Mouse (Mus musculus) liver, embryonic 11.5 days (tissue): ENCODE measurements around the gene Kng1. TPM values are rescaled to one million over a fixed set of nuclear protein-coding genes. Genes with fewer than 3 reads are reported as not detected.
"Not testable (repeated sequence)": the region's sequence is repeated elsewhere in the genome, so short reads cannot be mapped to it uniquely, and the experiment has no call there.

Source experiments
- ATAC-seq: fragments of 200-750 bp; cut with Nextera tagmentation; replicated peaks from 2 replicates; pipeline ENCODE4 v1.8.0; 2017; ENCODE audit warnings: moderate number of reproducible peaks, mild to moderate bottlenecking, moderate TSS enrichment, moderate library complexity; ENCODE audit not compliant: low FRiP score
- DNase-seq: peaks from one replicate; pipeline ENCODE4 v3.0.0-alpha.2; 2017; ENCODE audit warnings: low spot score
- H3K27ac ChIP-seq: fragments of 300-500 bp; sonication (generic); 2 replicates; pipeline ENCODE4 v1.5.1; 2014; ENCODE audit warnings: mild to moderate bottlenecking, low read depth, low read length, control low read depth
- H3K27me3 ChIP-seq: fragments of 300-500 bp; sonication (generic); replicated peaks from 2 replicates; pipeline ENCODE4 v1.6.1; 2014; ENCODE audit warnings: low read length, mixed read lengths; ENCODE audit not compliant: control insufficient read depth, insufficient read depth
- H3K36me3 ChIP-seq: fragments of 300-500 bp; sonication (generic); 2 replicates; pipeline ENCODE4 v1.6.1; 2014; ENCODE audit warnings: mild to moderate bottlenecking, low read length, moderate library complexity, mixed read lengths; ENCODE audit not compliant: control insufficient read depth, insufficient read depth
- H3K4me1 ChIP-seq: fragments of 300-500 bp; sonication (generic); replicated peaks from 2 replicates; pipeline ENCODE4 v1.6.1; 2014; ENCODE audit warnings: low read length, mixed read lengths; ENCODE audit not compliant: control insufficient read depth, insufficient read depth
- H3K4me2 ChIP-seq: fragments of 300-500 bp; sonication (generic); 2 replicates; pipeline ENCODE4 v1.6.1; 2014; ENCODE audit warnings: mild to moderate bottlenecking, control low read depth, moderate library complexity
- H3K4me3 ChIP-seq: fragments of 300-500 bp; sonication (generic); 2 replicates; pipeline ENCODE4 v1.5.1; 2014; ENCODE audit warnings: low read depth, low read length, control low read depth
- H3K9ac ChIP-seq: fragments of 300-500 bp; sonication (generic); 2 replicates; pipeline ENCODE4 v1.6.1; 2014; ENCODE audit warnings: low read depth, low read length, control low read depth
- H3K9me3 ChIP-seq: fragments of 300-500 bp; sonication (generic); 2 replicates; pipeline ENCODE4 v1.6.1; 2016; ENCODE audit warnings: low read length, inconsistent platforms, mixed read lengths; ENCODE audit not compliant: control insufficient read depth
- WGBS: fragments of 180-500 bp; shearing (Covaris S2); extraction: QIAGEN DNeasy Blood & Tissue Kit; methylation state at CpG from one replicate; pipeline ENCODE4 v1.1.7; 2014; 5-methylcytosine and 5-hydroxymethylcytosine counted together
- polyA plus RNA-seq: library from polyadenylated mRNA; unstranded; fragments of >200 nt; fragmentation: Nextera tagmentation; extraction: Ambion mirVana; gene quantifications from 2 replicates; pipeline ENCODE4 v1.2.1, GENCODE M21; 2014

Kng1 gene
- polyA plus RNA-seq, 1 experiment from 2014 or later, result 87.0 TPM

DNA sequence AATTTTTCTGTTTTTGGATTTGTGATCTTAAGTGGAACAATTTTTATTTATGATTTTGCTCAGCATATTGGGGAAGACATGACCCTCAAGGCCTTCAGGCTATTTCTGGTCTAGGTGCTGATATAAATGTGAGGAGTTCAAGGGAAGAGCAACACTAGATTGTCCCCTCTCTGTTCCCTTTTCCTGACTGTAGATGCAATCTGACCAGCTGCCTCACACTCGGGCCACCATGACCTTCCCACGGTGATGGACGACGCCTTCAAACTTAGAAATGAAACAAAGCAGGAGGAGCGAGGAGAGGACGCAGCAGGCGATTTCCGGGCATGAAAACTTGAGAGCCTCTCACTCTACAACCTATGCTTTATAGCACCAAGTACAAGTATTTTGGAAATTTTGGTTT lies 29.5 kb downstream of the Kng1 start:
- not testable (repeated sequence) for H3K9me3 ChIP-seq, H3K4me1 ChIP-seq, ATAC-seq, H3K4me3 ChIP-seq, H3K36me3 ChIP-seq, H3K4me2 ChIP-seq, DNase-seq, H3K27ac ChIP-seq, H3K9ac ChIP-seq, H3K27me3 ChIP-seq
- WGBS, result 64% methylated on average over 8 of the region's 8 CpGs

DNA sequence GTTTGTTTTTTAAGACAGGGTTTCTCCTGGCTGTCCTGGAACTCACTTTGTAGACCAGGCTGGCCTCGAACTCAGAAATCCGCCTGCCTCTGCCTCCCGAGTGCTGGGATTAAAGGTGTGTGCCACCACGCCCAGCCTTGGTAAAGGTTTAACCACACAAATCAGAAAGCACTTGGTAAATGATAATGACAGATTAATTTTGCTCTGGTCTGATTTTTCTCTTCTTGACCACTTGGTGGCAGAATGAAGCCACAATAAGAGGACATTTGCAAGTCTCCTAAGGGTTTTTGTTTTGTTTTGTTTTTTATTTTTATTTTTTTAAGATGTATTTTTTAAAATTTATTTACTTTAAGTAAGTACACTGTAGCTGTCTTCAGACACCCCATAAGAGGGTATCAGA lies 30.0 kb downstream of the Kng1 start:
- not testable (repeated sequence) for H3K27ac ChIP-seq, DNase-seq, H3K27me3 ChIP-seq, ATAC-seq, H3K4me3 ChIP-seq, H3K4me2 ChIP-seq, H3K4me1 ChIP-seq, H3K9me3 ChIP-seq, H3K36me3 ChIP-seq, H3K9ac ChIP-seq
- 35% methylated on average over 4 of the region's 4 CpGs for WGBS

DNA sequence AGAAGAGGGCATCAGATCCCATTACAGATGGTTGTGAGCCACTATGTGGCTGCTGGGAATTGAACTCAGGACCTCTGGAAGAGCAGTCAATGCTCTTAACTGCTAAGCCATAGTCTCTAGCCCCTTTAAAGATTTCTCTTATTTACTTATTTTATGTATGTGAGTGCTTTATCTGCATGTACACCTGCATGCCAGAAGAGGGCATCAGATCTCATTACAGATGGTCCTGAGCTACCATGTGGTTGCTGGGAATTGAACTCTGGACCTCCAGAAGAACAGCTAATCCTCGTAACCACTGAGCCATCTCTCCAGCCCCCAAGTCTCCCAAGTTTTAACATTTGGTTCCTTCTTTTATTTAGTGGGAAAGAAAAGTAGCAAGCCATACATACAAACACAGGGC lies 30.8 kb downstream of the Kng1 start:
- not testable (repeated sequence) for H3K4me3 ChIP-seq, H3K4me1 ChIP-seq, H3K4me2 ChIP-seq, H3K27ac ChIP-seq, H3K27me3 ChIP-seq, DNase-seq, H3K9ac ChIP-seq, H3K36me3 ChIP-seq, H3K9me3 ChIP-seq, ATAC-seq
- 76% methylated on average over 1 of the region's 1 CpGs for WGBS

DNA sequence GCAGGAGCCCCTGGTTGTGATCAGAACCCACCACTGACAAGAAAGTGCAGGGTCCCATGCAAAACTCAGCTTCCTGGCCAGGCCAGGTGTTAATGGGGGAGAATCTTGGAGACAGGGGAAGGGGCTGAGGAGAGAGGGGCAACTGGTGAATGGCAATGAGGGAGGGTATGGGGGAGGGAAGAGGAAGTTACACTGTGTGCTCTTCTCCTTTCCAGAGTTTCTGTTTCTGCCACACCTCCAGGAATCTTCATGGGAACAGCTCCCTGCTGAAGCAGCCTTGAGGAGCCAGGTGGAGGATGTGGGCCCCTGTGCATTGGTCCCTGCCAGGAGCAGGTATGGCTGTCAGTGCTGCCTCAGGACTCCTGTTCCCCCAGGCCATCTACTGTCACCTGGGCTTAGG lies 33.7 kb downstream of the Kng1 start:
- H3K27ac ChIP-seq, H3K4me1 ChIP-seq, H3K4me3 ChIP-seq, ATAC-seq, H3K4me2 ChIP-seq, H3K9ac ChIP-seq, H3K36me3 ChIP-seq, H3K9me3 ChIP-seq, H3K27me3 ChIP-seq, DNase-seq: not testable (repeated sequence)

DNA sequence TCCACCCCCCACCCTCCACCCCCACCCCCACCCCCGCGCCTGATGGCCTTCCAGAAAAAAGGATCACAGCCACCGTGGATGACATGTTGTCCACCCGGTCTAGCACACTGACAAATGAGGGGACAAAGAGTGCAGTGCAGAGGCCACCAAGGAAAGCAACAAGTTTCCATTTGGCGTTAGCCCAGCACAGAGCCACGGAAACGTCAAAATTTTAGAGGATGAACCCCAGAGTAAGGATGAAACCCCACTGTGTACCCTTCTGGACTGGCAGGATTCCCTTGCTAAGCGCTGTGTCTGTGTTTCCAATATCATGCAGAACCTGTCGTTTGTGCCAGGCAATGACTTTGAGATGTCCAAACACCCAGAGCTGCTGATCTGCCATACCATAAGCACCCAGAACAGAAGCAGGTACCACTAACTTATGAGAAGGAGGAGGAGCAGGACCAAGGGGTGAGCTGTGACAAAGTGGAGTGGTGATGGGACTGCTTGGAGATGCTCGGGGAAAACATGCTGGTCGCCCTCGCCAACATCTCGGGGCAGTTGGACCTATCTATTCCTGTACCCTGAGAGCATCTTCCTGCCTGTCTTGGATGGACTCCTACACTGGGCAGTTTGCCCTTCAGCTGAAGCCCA lies 35.8 kb downstream of the Kng1 start:
- no peak overlapping the region for H3K27ac ChIP-seq
- H3K9me3 ChIP-seq, result no peaks in the 10 kb centered on the region
- DNase-seq (no peak), ATAC-seq (no peak)
- no peak overlapping the region for H3K4me3 ChIP-seq
- no peaks in the 10 kb centered on the region for H3K4me1 ChIP-seq
- no peak overlapping the region for H3K4me2 ChIP-seq
- no peaks in the 10 kb centered on the region for H3K36me3 ChIP-seq
- H3K27me3 ChIP-seq, result no peaks in the 10 kb centered on the region
- no peak overlapping the region for H3K9ac ChIP-seq
- WGBS, result 80% methylated on average over 13 of the region's 13 CpGs

DNA sequence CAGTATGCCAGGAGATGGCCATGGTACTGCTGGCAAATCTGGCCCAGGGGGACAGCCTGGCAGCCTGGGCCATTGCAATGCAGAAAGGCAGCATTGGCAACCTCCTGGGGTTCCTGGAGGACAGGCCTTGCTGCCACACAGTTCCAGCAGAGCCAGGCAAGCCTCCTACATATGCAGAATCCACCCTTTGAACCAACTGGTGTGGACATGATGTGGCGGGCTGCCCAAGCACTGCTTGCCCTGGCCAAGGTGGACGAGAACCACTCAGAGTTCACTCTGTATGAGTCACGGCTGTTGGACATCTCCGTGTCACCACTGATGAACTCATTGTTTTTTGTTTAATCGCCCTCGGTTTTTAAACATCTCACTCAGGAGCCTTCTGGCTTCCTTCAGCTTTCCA lies 36.5 kb downstream of the Kng1 start:
- no peak overlapping the region for H3K4me2 ChIP-seq
- H3K9ac ChIP-seq, result no peak overlapping the region
- no peak overlapping the region for H3K4me3 ChIP-seq
- ATAC-seq, result no peak
- no peaks in the 10 kb centered on the region for H3K36me3 ChIP-seq
- 82% methylated on average over 6 of the region's 6 CpGs for WGBS
- no peaks in the 10 kb centered on the region for H3K9me3 ChIP-seq
- no peaks in the 10 kb centered on the region for H3K27me3 ChIP-seq
- no peaks in the 10 kb centered on the region for H3K4me1 ChIP-seq
- no peak for DNase-seq
- no peak overlapping the region for H3K27ac ChIP-seq

DNA sequence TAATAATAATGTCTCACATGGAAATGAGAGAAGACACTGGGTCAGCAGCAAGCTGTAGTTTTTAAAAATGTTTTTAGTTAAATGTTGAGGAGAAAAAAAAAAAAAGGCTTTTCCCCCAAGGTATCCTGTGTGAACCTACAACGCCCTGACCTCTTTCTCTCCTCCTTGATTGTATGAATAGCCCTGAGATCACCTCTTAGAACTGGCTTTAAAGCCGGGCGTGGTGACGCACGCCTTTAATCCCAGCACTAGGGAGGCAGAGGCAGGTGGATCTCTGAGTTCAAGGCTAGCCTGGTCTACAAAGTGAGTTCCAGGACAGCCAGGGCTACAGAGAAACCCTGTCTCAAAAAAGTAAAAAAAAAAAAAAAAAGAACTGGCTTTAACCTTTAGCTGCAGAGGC lies 37.9 kb downstream of the Kng1 start:
- not testable (repeated sequence) for H3K4me1 ChIP-seq, H3K27me3 ChIP-seq, H3K9ac ChIP-seq, DNase-seq, H3K4me3 ChIP-seq, ATAC-seq, H3K36me3 ChIP-seq, H3K27ac ChIP-seq, H3K9me3 ChIP-seq, H3K4me2 ChIP-seq
- WGBS, result 91% methylated on average over 5 of the region's 5 CpGs

DNA sequence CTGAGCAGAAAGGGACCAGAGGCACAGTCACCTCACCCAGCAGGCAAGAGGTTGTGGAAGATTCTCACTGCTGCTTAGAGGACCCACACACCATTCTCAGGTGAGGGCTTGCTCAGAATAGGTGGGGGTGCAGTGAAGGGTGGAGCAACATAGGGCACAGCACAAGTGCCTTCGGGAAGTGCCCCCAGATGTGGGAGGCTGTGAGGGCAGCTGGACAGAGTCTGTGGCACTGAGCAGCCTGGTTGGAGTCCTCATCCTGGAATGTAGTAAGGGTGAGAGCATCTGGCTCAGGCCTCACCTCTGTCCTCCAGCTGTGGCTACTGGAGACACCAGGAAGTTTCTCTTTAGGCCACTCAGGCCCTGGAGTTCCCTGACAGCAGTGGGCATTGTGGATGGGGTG lies 39.2 kb downstream of the Kng1 start:
- not testable (repeated sequence) for DNase-seq, ATAC-seq, H3K27me3 ChIP-seq, H3K4me2 ChIP-seq, H3K27ac ChIP-seq, H3K4me1 ChIP-seq, H3K9ac ChIP-seq, H3K9me3 ChIP-seq, H3K36me3 ChIP-seq, H3K4me3 ChIP-seq
- 63% methylated on average over 1 of the region's 1 CpGs for WGBS

DNA sequence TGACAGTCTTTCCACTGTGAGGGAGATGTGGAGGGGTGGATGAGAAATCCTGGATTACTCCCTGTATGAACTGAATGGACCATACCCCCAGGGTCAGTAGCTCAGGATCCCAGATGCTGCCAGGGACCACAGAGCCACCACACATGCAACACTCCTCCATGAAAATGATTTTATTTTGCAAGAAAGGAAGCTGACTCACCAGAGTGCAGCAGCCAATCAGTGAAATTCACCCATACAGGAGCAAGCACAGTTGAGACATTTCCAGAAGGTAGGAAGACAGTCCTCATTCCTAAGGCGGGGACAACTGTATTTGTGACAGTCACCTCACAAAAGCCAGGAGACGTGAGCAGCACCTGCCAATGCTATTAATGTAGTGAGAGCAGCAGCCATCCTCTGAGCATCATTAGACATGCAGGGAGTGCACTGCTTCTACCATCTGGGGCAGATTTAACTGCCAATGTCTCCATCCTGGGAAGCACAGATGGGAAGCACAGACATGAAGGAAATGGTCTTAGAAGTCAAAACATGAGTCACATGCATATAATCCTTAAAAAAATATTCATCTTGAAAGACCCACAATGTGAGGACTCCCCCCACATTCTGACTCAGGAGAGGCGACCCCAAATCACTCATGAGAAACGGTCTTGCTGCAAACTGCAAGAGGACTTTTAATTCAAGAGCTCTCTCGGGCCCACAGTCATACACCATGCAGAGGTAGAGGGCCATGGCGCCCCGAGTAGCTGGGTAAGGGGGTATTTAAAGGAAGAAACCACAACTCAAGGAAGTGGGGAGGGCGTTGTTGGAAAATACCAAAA lies 39.8 kb downstream of the Kng1 start:
- not testable (repeated sequence) for H3K4me3 ChIP-seq, H3K27me3 ChIP-seq, H3K4me1 ChIP-seq, H3K9me3 ChIP-seq, H3K9ac ChIP-seq, H3K36me3 ChIP-seq, H3K27ac ChIP-seq, ATAC-seq, DNase-seq, H3K4me2 ChIP-seq
- WGBS, result 80% methylated on average over 8 of the region's 8 CpGs
